Mouse (Mus musculus) embryonic facial prominence, embryonic 14.5 days (tissue): Measurements from ENCODE around the gene Sdk2. TPM values are rescaled to one million over a fixed set of nuclear protein-coding genes. Genes with fewer than 3 reads are reported as not detected.

Source experiments
- ATAC-seq: fragments of 200-750 bp; cut with Nextera tagmentation; 2 replicates; pipeline ENCODE4 v1.8.0; 2017; ENCODE audit warnings: low read depth, moderate number of reproducible peaks, moderate TSS enrichment
- DNase-seq: peaks from one replicate; pipeline ENCODE4 v3.0.0-alpha.2; 2015; ENCODE audit warnings: low spot score
- H3K27ac ChIP-seq: fragments of 300-500 bp; sonication (generic); replicated peaks from 2 replicates; pipeline ENCODE4 v1.5.1; 2014; ENCODE audit warnings: low read depth, mild to moderate bottlenecking, low read length, moderate library complexity
- H3K27me3 ChIP-seq: fragments of 300-500 bp; sonication (generic); replicated peaks from 2 replicates; pipeline ENCODE4 v1.6.1; 2014; ENCODE audit warnings: low read length; ENCODE audit not compliant: control insufficient read depth, insufficient read depth
- H3K36me3 ChIP-seq: fragments of 300-500 bp; sonication (generic); 2 replicates; pipeline ENCODE4 v1.6.1; 2014; ENCODE audit warnings: low read length, mixed read lengths; ENCODE audit not compliant: control insufficient read depth, insufficient read depth
- H3K4me1 ChIP-seq: fragments of 300-500 bp; sonication (generic); 2 replicates; pipeline ENCODE4 v1.6.1; 2014; ENCODE audit warnings: antibody characterized with exemption, low read length; ENCODE audit not compliant: control insufficient read depth, insufficient read depth
- H3K4me2 ChIP-seq: fragments of 300-500 bp; sonication (generic); 2 replicates; pipeline ENCODE4 v1.6.1; 2014; ENCODE audit warnings: low read depth, mild to moderate bottlenecking, low read length, moderate library complexity, mixed read lengths
- H3K4me3 ChIP-seq: fragments of 300-500 bp; sonication (generic); 2 replicates; pipeline ENCODE4 v1.5.1; 2014; ENCODE audit warnings: low read depth, mild to moderate bottlenecking, low read length
- H3K9ac ChIP-seq: fragments of 300-500 bp; sonication (generic); 2 replicates; pipeline ENCODE4 v1.6.1; 2014; ENCODE audit warnings: low read depth, mild to moderate bottlenecking, low read length, moderate library complexity, mixed read lengths
- H3K9me3 ChIP-seq: fragments of 300-500 bp; sonication (generic); 2 replicates; pipeline ENCODE4 v1.6.1; 2016; ENCODE audit warnings: low read length; ENCODE audit not compliant: control insufficient read depth
- WGBS: fragments of 180-500 bp; shearing (Covaris S2); extraction: QIAGEN DNeasy Blood & Tissue Kit; methylation state at CpG from one replicate; pipeline ENCODE4 v1.1.7; 2014; 5-methylcytosine and 5-hydroxymethylcytosine counted together
- polyA plus RNA-seq: library from polyadenylated mRNA; unstranded; fragments of >200 nt; fragmentation: Nextera tagmentation; extraction: Ambion mirVana; gene quantifications from 2 replicates; pipeline ENCODE4 v1.2.1, GENCODE M21; 2014

The Sdk2 gene
- polyA plus RNA-seq, 1 experiment from 2014 or later = 6.3 TPM

- DNase-seq = no peak
- 84% methylated on average over 10 of the region's 10 CpGs for WGBS
- Histone ChIP-seq H3K27ac (no peak overlapping the region), H3K4me3 (no peak overlapping the region), H3K27me3 (no peaks in the 10 kb centered on the region), H3K36me3 (peaks cover 3% of the 10 kb centered on the region; the same call in 1 of the 2 replicates), H3K4me2 (no peak overlapping the region), H3K9ac (no peak overlapping the region), H3K4me1 (no peaks in the 10 kb centered on the region), H3K9me3 (no peaks in the 10 kb centered on the region)
- ATAC-seq = no peak
These were observed 246.8 kb downstream of the Sdk2 start for GRCm38 (mm10) chr11:113820005-113820404.

DNA sequence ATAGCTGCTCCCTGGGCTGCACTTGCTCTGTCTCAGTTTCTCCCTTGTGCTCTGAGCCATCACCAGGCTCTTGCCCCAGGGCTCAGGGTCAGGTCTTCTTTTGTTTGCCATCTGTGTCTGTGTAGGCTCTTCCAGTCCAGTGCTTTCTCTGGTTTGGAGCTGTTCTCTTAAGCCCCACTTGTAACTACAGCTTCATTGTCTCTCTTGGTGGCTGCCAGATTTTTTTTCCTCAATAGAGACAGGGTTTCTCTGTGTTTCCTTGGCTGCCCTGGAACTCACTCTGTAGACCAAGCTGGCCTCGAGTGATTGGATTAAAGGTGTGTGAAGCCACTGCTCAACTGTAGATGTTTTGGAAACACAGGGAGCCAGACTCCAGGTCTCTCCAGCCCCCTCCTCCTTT lies 247.8 kb downstream of the Sdk2 start:
- no peak overlapping the region for H3K4me3 ChIP-seq
- no peaks in the 10 kb centered on the region for H3K27me3 ChIP-seq
- no peaks in the 10 kb centered on the region for H3K9me3 ChIP-seq
- DNase-seq (no peak), ATAC-seq (no peak)
- H3K4me2 ChIP-seq = no peak overlapping the region
- H3K4me1 ChIP-seq = no peaks in the 10 kb centered on the region
- peaks cover 3% of the 10 kb centered on the region; the same call in 1 of the 2 replicates for H3K36me3 ChIP-seq
- H3K27ac ChIP-seq = no peak overlapping the region
- no peak overlapping the region for H3K9ac ChIP-seq
- WGBS = 37% methylated on average over 1 of the region's 1 CpGs

DNA sequence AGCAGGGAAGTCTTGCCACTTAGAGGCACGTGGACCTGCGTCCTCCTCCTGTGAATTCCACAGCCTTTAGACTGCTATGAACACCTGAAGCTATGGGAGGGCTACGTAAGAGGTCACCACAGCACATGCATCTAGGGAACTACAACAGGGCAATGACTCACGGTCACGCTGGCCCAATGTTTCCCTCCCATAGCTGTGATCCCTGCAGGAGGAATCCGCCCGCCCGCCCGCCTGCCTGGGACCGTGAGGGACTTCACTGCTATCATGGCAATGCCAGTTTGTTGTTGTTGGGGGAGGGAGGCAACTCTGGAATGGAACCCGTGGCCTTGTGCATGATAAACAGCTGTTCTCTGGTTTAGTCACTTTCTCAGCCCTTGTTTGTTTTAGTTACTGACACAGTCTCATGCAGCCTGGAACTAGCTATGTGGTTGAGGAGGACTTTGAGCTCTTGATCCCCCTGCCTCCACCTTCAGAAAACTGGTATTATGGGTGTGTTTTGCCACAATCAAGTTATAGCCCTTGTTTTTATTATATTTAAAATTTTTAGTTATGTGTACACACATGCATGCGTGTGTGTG lies 249.8 kb downstream of the Sdk2 start:
- WGBS = 58% methylated on average over 12 of the region's 12 CpGs
- Histone ChIP-seq H3K9me3 (no peaks in the 10 kb centered on the region), H3K9ac (no peak overlapping the region), H3K4me3 (no peak overlapping the region), H3K4me2 (no peak overlapping the region), H3K4me1 (no peaks in the 10 kb centered on the region), H3K36me3 (peaks cover 3% of the 10 kb centered on the region; the same call in 1 of the 2 replicates), H3K27ac (no peak overlapping the region; the same call in 1 of the 2 replicates), H3K27me3 (no peaks in the 10 kb centered on the region)
- ATAC-seq = no peak
- DNase-seq = no peak

GRCm38 (mm10) chr11:113816439-113816838 lies 250.4 kb downstream of the Sdk2 start:
- H3K36me3 ChIP-seq = peaks cover 3% of the 10 kb centered on the region; the same call in 1 of the 2 replicates
- no peak overlapping the region for H3K4me3 ChIP-seq
- H3K9ac ChIP-seq = no peak overlapping the region
- no peaks in the 10 kb centered on the region for H3K27me3 ChIP-seq
- no peak overlapping the region for H3K4me2 ChIP-seq
- 72% methylated on average over 4 of the region's 4 CpGs for WGBS
- DNase-seq = no peak
- ATAC-seq = no peak
- H3K4me1 ChIP-seq = no peaks in the 10 kb centered on the region
- H3K9me3 ChIP-seq = no peaks in the 10 kb centered on the region
- H3K27ac ChIP-seq = no peak overlapping the region

DNA sequence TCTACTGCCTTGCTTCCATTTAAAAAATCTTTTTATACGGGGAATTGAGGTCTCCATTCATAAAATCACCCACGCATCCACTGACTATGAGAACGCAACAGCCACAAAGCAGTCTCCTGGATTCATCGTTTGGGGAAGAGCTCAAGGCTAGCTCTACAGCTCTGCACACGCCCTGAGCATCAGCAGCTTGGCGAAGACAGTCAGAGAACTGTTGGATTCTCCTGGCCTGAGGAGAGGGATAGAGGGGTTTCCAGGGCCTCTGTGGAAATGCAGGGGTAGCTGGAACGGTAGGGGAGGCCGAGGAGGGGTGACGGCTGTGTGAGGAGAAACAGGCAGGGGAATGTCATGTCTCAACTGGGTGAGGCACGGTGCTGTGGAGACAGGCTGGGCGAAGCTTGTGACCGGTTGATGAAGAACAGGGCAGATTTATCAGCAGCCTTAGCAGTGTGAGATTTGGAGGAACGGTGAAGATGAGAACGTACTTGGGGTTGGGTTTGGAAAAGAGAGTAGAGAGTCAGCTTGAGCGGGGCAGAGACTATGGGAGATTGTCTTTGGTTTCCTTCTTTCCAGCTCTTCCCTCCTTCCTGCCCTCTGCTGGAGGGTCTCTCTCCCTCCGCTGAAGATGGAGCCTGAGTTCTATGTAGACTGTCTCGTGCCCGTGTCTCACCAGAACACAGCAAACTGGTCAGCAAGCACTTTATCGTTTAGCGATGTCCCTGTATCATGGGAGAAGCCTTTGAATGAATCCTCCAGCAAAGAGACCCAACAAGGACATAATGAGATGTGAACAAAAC lies 255.1 kb downstream of the Sdk2 start:
- Histone ChIP-seq H3K27ac (no peak overlapping the region), H3K4me3 (no peak overlapping the region), H3K4me1 (peaks cover 9% of the 10 kb centered on the region; the same call in 1 of the 2 replicates), H3K9ac (no peak overlapping the region), H3K36me3 (no peaks in the 10 kb centered on the region), H3K27me3 (no peaks in the 10 kb centered on the region), H3K9me3 (no peaks in the 10 kb centered on the region), H3K4me2 (no peak overlapping the region)
- DNase-seq (no peak), ATAC-seq (no peak)
- 59% methylated on average over 20 of the region's 20 CpGs for WGBS

DNA sequence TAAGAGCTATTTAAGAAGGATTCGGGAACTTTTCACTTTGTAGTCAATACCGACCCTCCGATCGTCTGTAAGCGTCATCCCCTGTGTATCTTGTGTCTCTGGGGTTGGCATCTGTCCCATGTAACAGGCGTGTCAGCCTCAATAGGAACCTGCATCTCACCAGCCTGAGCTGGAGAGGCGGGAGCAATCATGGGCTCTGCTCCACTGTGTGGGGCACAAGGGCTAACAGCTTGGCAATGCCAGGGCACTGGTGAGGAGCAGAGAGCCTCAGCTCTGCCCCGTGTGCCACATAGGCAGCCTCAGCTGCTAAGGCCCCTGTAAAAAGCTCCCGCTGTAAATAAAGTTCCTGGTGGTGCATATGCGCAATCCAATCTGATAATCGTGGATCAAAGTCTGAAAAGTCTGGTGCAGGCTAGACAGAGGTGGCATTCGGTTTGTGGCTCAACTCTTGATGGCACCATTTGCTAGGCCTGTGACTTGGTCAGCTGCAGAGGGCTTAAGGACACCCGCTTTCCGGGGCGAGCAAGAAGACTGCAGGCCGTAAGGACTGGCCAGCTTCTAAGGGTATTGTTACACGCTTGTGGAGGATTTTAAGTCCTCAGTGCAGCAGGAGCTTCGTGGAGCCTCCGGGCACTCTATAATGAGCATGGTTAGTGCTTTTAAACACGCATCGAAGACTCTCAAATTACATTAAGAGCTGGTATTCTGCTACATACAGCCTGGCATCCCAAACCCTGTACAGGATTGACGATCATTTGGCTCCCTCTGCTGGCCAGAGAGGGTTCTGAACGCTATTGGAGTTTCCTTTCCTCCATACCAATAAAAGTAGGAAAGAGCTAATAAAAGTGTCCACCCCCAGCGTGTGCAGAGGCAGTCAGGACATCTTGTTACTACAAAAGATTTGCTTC lies 256.0 kb downstream of the Sdk2 start:
- H3K9ac ChIP-seq = peak overlapping the region; percentile 54

GRCm38 (mm10) chr11:113807086-113807485 lies 259.8 kb downstream of the Sdk2 start:
- Histone ChIP-seq H3K27me3 (no peaks in the 10 kb centered on the region), H3K9me3 (no peaks in the 10 kb centered on the region), H3K36me3 (0 out of 2 replicates have a peak, but pooled peaks cover 8% of the 10 kb centered on the region), H3K27ac (no peak overlapping the region), H3K4me2 (no peak overlapping the region), H3K4me3 (no peak overlapping the region), H3K4me1 (peaks cover 9% of the 10 kb centered on the region; the same call in 1 of the 2 replicates), H3K9ac (no peak overlapping the region)
- 40% methylated on average over 9 of the region's 9 CpGs for WGBS
- ATAC-seq = no peak
- DNase-seq = no peak

More for the DNA sequence above, 256.0 kb downstream of the Sdk2 start:
- H3K27ac ChIP-seq = peak overlapping the region; percentile 21; the same call in 1 of the 2 replicates
- peaks cover 9% of the 10 kb centered on the region; the same call in 1 of the 2 replicates for H3K4me1 ChIP-seq
- H3K4me3 ChIP-seq = no peak overlapping the region
- H3K27me3 ChIP-seq = no peaks in the 10 kb centered on the region
- ATAC-seq = peak; percentile 90
- peak; percentile 93 for DNase-seq
- H3K36me3 ChIP-seq = no peaks in the 10 kb centered on the region
- H3K4me2 ChIP-seq = peak overlapping the region; percentile 19; the same call in 1 of the 2 replicates
- H3K9me3 ChIP-seq = no peaks in the 10 kb centered on the region
- 41% methylated on average over 24 of the region's 24 CpGs for WGBS

- H3K9me3 ChIP-seq = no peaks in the 10 kb centered on the region
- no peak overlapping the region for H3K4me3 ChIP-seq
- DNase-seq (no peak), ATAC-seq (no peak)
- no peaks in the 10 kb centered on the region for H3K27me3 ChIP-seq
- H3K4me2 ChIP-seq = no peak overlapping the region
- no peak overlapping the region for H3K27ac ChIP-seq
- peaks cover 9% of the 10 kb centered on the region; the same call in 1 of the 2 replicates for H3K4me1 ChIP-seq
- H3K9ac ChIP-seq = no peak overlapping the region
- WGBS = 49% methylated on average over 9 of the region's 9 CpGs
- H3K36me3 ChIP-seq = 0 out of 2 replicates have a peak, but pooled peaks cover 8% of the 10 kb centered on the region
These were observed 260.3 kb downstream of the Sdk2 start for GRCm38 (mm10) chr11:113806382-113807077.
